Mouse (Mus musculus): ENCODE measurements around the gene Sec1.

- TF ChIP-seq POLR2A (IDR thresholded peaks at IDR 0.05; ENCODE audit: low read depth, low read length) (no peak), CTCF (IDR thresholded peaks at IDR 0.05; ENCODE audit: extremely low read depth, insufficient read length, insufficient replicate concordance, low read depth, low read length) (no peak)
Measured at GRCm38 (mm10) chr7:45646671-45647070, 47.5 kb downstream of the Sec1 start.
